Mouse (Mus musculus) myocyte (in vitro differentiated cells): ENCODE measurements at regions not wholly inside any gene's neighbourhood (a gene's known extent, or its start where the extent isn't known, plus 50 kb on each side); places are given as distances from the start of the nearest gene placed in this dataset.

Experiments used
- H3K27me3 ChIP-seq: one replicate; pipeline ENCODE4 v1.6.1; 2011; ENCODE audit not compliant: control insufficient read depth, insufficient read depth, insufficient read length
- H3K36me3 ChIP-seq: one replicate; pipeline ENCODE4 v1.6.1; 2011; ENCODE audit not compliant: control insufficient read depth, insufficient read depth
- H3K4me2 ChIP-seq: one replicate; pipeline ENCODE4 v1.6.1; 2011; ENCODE audit warnings: low read depth, control low read depth
- H3K4me3 ChIP-seq: one replicate; pipeline ENCODE4 v1.5.1; 2011; ENCODE audit warnings: mild to moderate bottlenecking, control low read depth, moderate library complexity
- H3K79me2 ChIP-seq: one replicate; pipeline ENCODE4 v1.6.1; 2011; ENCODE audit not compliant: control insufficient read depth, insufficient read depth
- H3ac ChIP-seq: one replicate; pipeline ENCODE4 v1.6.1; 2011; ENCODE audit not compliant: control insufficient read depth, insufficient read length
- CEBPB ChIP-seq: IDR thresholded peaks from 2 replicates; pipeline ENCODE4 v1.6.1; 2011; ENCODE audit warnings: mild to moderate bottlenecking, moderate library complexity; ENCODE audit not compliant: poor library complexity, insufficient read depth, severe bottlenecking
- E2F4 ChIP-seq: IDR thresholded peaks from one replicate; pipeline ENCODE4 v1.6.1; 2011; ENCODE audit warnings: mild to moderate bottlenecking, control low read depth, moderate library complexity; ENCODE audit not compliant: insufficient read depth
- MAX ChIP-seq: IDR thresholded peaks from one replicate; pipeline ENCODE4 v1.6.1; 2011; ENCODE audit warnings: low read depth, mild to moderate bottlenecking, control low read depth
- MYOD1 ChIP-seq, 3 experiments: IDR thresholded peaks; one replicate each; pipeline ENCODE4 v1.6.1; 2011; ENCODE audit warnings: control low read depth in 2 of 3, low read depth in 2 of 3, mild to moderate bottlenecking in 2 of 3, moderate library complexity in 1 of 3; ENCODE audit not compliant: insufficient read length in 2 of 3, control insufficient read depth in 1 of 3
- MYOG ChIP-seq, 3 experiments: IDR thresholded peaks; one replicate each; pipeline ENCODE4 v1.6.1; 2011; ENCODE audit warnings: control low read depth in 2 of 3, low read depth in 2 of 3, mild to moderate bottlenecking in 2 of 3; ENCODE audit not compliant: insufficient read length in 2 of 3, control insufficient read depth in 1 of 3, insufficient read depth in 1 of 3
- POLR2A ChIP-seq: IDR thresholded peaks from one replicate; pipeline ENCODE4 v1.6.1; 2011; ENCODE audit warnings: low read depth, mild to moderate bottlenecking, control low read depth, moderate library complexity; ENCODE audit not compliant: insufficient read length
- POLR2AphosphoS2 ChIP-seq: IDR thresholded peaks from one replicate; pipeline ENCODE4 v1.6.1; 2011; ENCODE audit warnings: low read depth, control low read depth; ENCODE audit not compliant: insufficient read length
- REST ChIP-seq: IDR thresholded peaks from one replicate; pipeline ENCODE4 v1.6.1; 2011; ENCODE audit warnings: mild to moderate bottlenecking, control low read depth, moderate library complexity; ENCODE audit not compliant: insufficient read depth, insufficient read length
- SRF ChIP-seq: IDR thresholded peaks from one replicate; pipeline ENCODE4 v1.6.1; 2011; ENCODE audit warnings: low read depth; ENCODE audit not compliant: control insufficient read depth, insufficient read length
- TCF12 ChIP-seq: IDR thresholded peaks from one replicate; pipeline ENCODE4 v1.6.1; 2011; ENCODE audit warnings: mild to moderate bottlenecking, control low read depth; ENCODE audit not compliant: poor library complexity, insufficient read depth, severe bottlenecking
- TCF3 ChIP-seq: IDR thresholded peaks from one replicate; pipeline ENCODE4 v1.6.1; 2011; ENCODE audit warnings: low read depth, control low read depth; ENCODE audit not compliant: insufficient read length
- USF1 ChIP-seq: IDR thresholded peaks from one replicate; pipeline ENCODE4 v1.6.1; 2011; ENCODE audit warnings: low read depth, mild to moderate bottlenecking, control low read depth, moderate library complexity

GRCm38 (mm10) chr10:108089375-108089981 is 72.5 kb upstream of the Ppp1r12a start:
- no peak overlapping the region for H3K4me3 ChIP-seq
- TF ChIP-seq USF1 (no peak), E2F4 (no peak), SRF (no peak), POLR2AphosphoS2 (no peak), TCF3 (no peak), TCF12 (no peak), REST (no peak), MAX (no peak), MYOD1 (IDR thresholded peaks at IDR 0.05; ENCODE audit: control insufficient read depth in 1 of 3, insufficient read length in 2 of 3, low read depth in 2 of 3) (no peak), CEBPB (no peak), POLR2A (no peak), MYOG (IDR thresholded peaks at IDR 0.05; ENCODE audit: control insufficient read depth in 1 of 3, insufficient read depth in 1 of 3, insufficient read length in 2 of 3, low read depth in 2 of 3) (no peak)
- no peaks in the 10 kb centered on the region for H3K27me3 ChIP-seq
- H3K79me2 ChIP-seq = no peaks in the 10 kb centered on the region
- no peak overlapping the region for H3K4me2 ChIP-seq
- H3K36me3 ChIP-seq = no peaks in the 10 kb centered on the region
- no peak overlapping the region for H3ac ChIP-seq

GRCm38 (mm10) chr10:108088883-108089282 is 73.1 kb upstream of the Ppp1r12a start:
- no peaks in the 10 kb centered on the region for H3K79me2 ChIP-seq
- TF ChIP-seq MYOG (IDR thresholded peaks at IDR 0.05; ENCODE audit: control insufficient read depth in 1 of 3, insufficient read depth in 1 of 3, insufficient read length in 2 of 3, low read depth in 2 of 3) (no peak), POLR2A (no peak), E2F4 (no peak), REST (no peak), POLR2AphosphoS2 (no peak), SRF (no peak), USF1 (no peak), MYOD1 (IDR thresholded peaks at IDR 0.05; ENCODE audit: control insufficient read depth in 1 of 3, insufficient read length in 2 of 3, low read depth in 2 of 3) (no peak), TCF3 (no peak)
- no peaks in the 10 kb centered on the region for H3K36me3 ChIP-seq
- H3K4me3 ChIP-seq = no peak overlapping the region
- no peaks in the 10 kb centered on the region for H3K27me3 ChIP-seq
- no peak overlapping the region for H3ac ChIP-seq
- no peak overlapping the region for H3K4me2 ChIP-seq

DNA sequence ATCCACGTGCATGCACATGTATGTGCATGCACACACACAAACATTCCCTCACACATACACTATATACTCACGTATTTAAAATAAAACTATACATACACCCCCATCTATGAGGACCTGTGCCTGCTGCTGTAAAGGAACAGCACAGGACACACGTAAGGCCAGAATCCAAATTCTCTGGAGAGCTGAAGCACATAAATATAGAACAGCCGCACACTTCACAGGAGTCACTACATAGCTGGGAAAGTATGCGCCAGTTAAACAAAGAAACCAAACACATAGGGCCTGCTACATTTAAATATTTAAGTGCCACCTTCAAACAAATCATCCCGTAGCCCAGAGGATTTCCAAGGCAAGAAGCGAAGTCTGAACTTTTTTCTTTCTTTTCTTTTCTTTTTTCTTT is 73.8 kb upstream of the Ppp1r12a start:
- Histone ChIP-seq H3ac (no peak overlapping the region), H3K79me2 (no peaks in the 10 kb centered on the region), H3K36me3 (no peaks in the 10 kb centered on the region), H3K4me3 (no peak overlapping the region), H3K27me3 (no peaks in the 10 kb centered on the region), H3K4me2 (no peak overlapping the region)
- no peak for TF ChIP-seq REST
- TF ChIP-seq TCF12 = no peak
- no peak for TF ChIP-seq MYOG (IDR thresholded peaks at IDR 0.05; ENCODE audit: control insufficient read depth in 1 of 3, insufficient read depth in 1 of 3, insufficient read length in 2 of 3, low read depth in 2 of 3)

DNA sequence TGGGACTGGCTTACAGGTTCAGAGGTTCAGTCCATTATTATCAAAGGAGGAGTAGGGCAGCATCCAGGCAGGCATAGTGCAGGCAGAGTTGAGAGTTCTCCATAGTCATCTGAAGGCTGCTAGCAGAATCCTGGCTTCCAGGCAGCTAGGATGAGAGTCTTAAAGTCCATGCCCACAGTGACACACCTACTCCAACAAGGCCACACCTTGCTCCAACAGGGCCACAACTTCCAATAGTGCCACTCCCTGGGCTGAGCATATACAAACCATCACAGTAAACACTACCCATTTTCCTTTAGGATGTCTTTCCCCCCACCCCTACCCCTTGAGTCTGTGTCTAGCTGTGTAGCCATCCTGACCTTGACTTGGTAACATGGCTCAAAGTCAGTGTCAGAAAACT is 78.8 kb upstream of the Ppp1r12a start:
- TF ChIP-seq TCF12 (no peak), POLR2A (no peak), POLR2AphosphoS2 (no peak), MYOD1 (IDR thresholded peaks at IDR 0.05; ENCODE audit: control insufficient read depth in 1 of 3, insufficient read length in 2 of 3, low read depth in 2 of 3) (no peak), REST (no peak), TCF3 (no peak), USF1 (no peak)
- Histone ChIP-seq H3K79me2 (no peaks in the 10 kb centered on the region), H3K36me3 (no peaks in the 10 kb centered on the region), H3K27me3 (no peaks in the 10 kb centered on the region), H3ac (no peak overlapping the region), H3K4me2 (no peak overlapping the region), H3K4me3 (no peak overlapping the region)

GRCm38 (mm10) chr10:108075144-108075543 is 86.8 kb upstream of the Ppp1r12a start:
- Histone ChIP-seq H3ac (no peak overlapping the region), H3K4me2 (no peak overlapping the region), H3K36me3 (no peaks in the 10 kb centered on the region), H3K27me3 (no peaks in the 10 kb centered on the region), H3K4me3 (no peak overlapping the region), H3K79me2 (no peaks in the 10 kb centered on the region)
- TF ChIP-seq MYOD1 (IDR thresholded peaks at IDR 0.05; ENCODE audit: control insufficient read depth in 1 of 3, insufficient read length in 2 of 3, low read depth in 2 of 3) = no peak
- TF ChIP-seq TCF12 = no peak
- no peak for TF ChIP-seq CEBPB
- TF ChIP-seq USF1 = no peak
- TF ChIP-seq POLR2AphosphoS2 = no peak
- TF ChIP-seq TCF3 = no peak
- TF ChIP-seq E2F4 = no peak
- no peak for TF ChIP-seq MAX
- no peak for TF ChIP-seq POLR2A
- TF ChIP-seq SRF = no peak
- TF ChIP-seq MYOG (IDR thresholded peaks at IDR 0.05; ENCODE audit: control insufficient read depth in 1 of 3, insufficient read depth in 1 of 3, insufficient read length in 2 of 3, low read depth in 2 of 3) = no peak
- no peak for TF ChIP-seq REST
